Mouse (Mus musculus): ENCODE measurements at regions not wholly inside any gene's neighbourhood (a gene's known extent, or its start where the extent isn't known, plus 50 kb on each side); places are given as distances from the start of the nearest gene placed in this dataset.

- H3K27ac ChIP-seq (ENCODE audit: low read depth, low read length) = no peak overlapping the region
Measured at GRCm38 (mm10) chr12:13669453-13669852, 400.5 kb downstream of the Nbas start.

GRCm38 (mm10) chr12:13668485-13669022 lies 399.6 kb downstream of the Nbas start:
- no peaks in the 10 kb centered on the region for H3K9me3 ChIP-seq (ENCODE audit: control insufficient read depth, low read length)
- H3K9ac ChIP-seq (replicated peaks; ENCODE audit: low read depth, low read length) = no peak overlapping the region
- H3K4me3 ChIP-seq (ENCODE audit: low read depth, low read length) = no peak overlapping the region
- ATAC-seq (ENCODE audit: low read depth) = no peak
- H3K4me1 ChIP-seq (ENCODE audit: control insufficient read depth, insufficient read depth, low read length) = no peaks in the 10 kb centered on the region
- no peak overlapping the region for H3K27ac ChIP-seq (ENCODE audit: low read depth, low read length)
- 71% methylated on average over 3 of the region's 3 CpGs for WGBS
- no peak overlapping the region for H3K4me2 ChIP-seq (ENCODE audit: low read depth, low read length)
- H3K27me3 ChIP-seq (ENCODE audit: control insufficient read depth, insufficient read depth, low read length) = no peaks in the 10 kb centered on the region
- no peaks in the 10 kb centered on the region for H3K36me3 ChIP-seq (ENCODE audit: control insufficient read depth, insufficient read depth, low read length)

More at GRCm38 (mm10) chr12:13669453-13669852, 400.5 kb downstream of the Nbas start:
- no peak overlapping the region for H3K4me2 ChIP-seq (ENCODE audit: low read depth, low read length)
- no peak overlapping the region for H3K9ac ChIP-seq (replicated peaks; ENCODE audit: low read depth, low read length)
- no peaks in the 10 kb centered on the region for H3K36me3 ChIP-seq (ENCODE audit: control insufficient read depth, insufficient read depth, low read length)
- no peaks in the 10 kb centered on the region for H3K9me3 ChIP-seq (ENCODE audit: control insufficient read depth, low read length)
- H3K4me1 ChIP-seq (ENCODE audit: control insufficient read depth, insufficient read depth, low read length) = no peaks in the 10 kb centered on the region
- no peak for ATAC-seq (ENCODE audit: low read depth)
- no peaks in the 10 kb centered on the region for H3K27me3 ChIP-seq (ENCODE audit: control insufficient read depth, insufficient read depth, low read length)
- H3K4me3 ChIP-seq (ENCODE audit: low read depth, low read length) = no peak overlapping the region

- no peak overlapping the region for H3K9ac ChIP-seq (replicated peaks; ENCODE audit: low read depth, low read length)
- H3K27ac ChIP-seq (ENCODE audit: low read depth, low read length) = no peak overlapping the region
- no peak overlapping the region for H3K4me3 ChIP-seq (ENCODE audit: low read depth, low read length)
- no peaks in the 10 kb centered on the region for H3K9me3 ChIP-seq (ENCODE audit: control insufficient read depth, low read length)
- H3K4me1 ChIP-seq (ENCODE audit: control insufficient read depth, insufficient read depth, low read length) = no peaks in the 10 kb centered on the region
- ATAC-seq (ENCODE audit: low read depth) = no peak
- no peaks in the 10 kb centered on the region for H3K36me3 ChIP-seq (ENCODE audit: control insufficient read depth, insufficient read depth, low read length)
- H3K4me2 ChIP-seq (ENCODE audit: low read depth, low read length) = no peak overlapping the region
- no peaks in the 10 kb centered on the region for H3K27me3 ChIP-seq (ENCODE audit: control insufficient read depth, insufficient read depth, low read length)
- WGBS = 51% methylated on average over 1 of the region's 1 CpGs
Measured at GRCm38 (mm10) chr12:13639336-13639735, 370.4 kb downstream of the Nbas start.
